Mouse (Mus musculus) cerebellum, adult 2 months (tissue): ENCODE results near the gene Brd9.

Experiments used
- CTCF ChIP-seq: fragments of 200-500 bp; IDR thresholded peaks from 2 replicates; pipeline ENCODE4 v1.5.1; 2011; ENCODE audit warnings: low read depth, mild to moderate bottlenecking, control low read depth, low read length, moderate library complexity, borderline replicate concordance; ENCODE audit not compliant: insufficient read depth
- POLR2A ChIP-seq: fragments of 200-500 bp; IDR thresholded peaks from 2 replicates; pipeline ENCODE4 v1.6.1; 2011; ENCODE audit warnings: low read length, control low read depth, borderline replicate concordance; ENCODE audit not compliant: insufficient read depth

GRCm38 (mm10) chr13:73953551-73954130, 16.0 kb downstream of the Brd9 start:
- no peak for TF ChIP-seq CTCF
- TF ChIP-seq POLR2A = no peak
